Mouse (Mus musculus): ENCODE results near the gene Crhbp. TPM values are rescaled to one million over a fixed set of nuclear protein-coding genes. Genes with fewer than 3 reads are reported as not detected.

The Crhbp gene
- total RNA-seq (2023), result not detected

DNA sequence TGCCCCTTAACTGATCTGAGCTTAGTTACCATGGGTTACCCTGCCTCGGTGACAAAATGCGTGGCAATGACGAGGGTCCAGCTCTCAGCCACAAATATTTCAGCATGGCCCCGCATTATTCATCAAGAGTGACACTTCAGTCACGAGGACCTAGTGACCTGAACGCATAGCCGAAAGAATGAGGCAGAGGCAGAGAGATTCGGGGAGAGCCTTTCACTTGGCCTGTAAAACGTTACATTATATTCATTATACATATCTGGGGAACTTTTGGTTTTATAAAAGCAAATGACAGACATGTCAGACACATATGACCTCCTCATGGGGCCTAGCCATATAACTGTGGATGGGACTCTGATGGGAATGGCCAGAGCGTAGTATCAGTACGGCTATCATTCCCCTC is at the start of gene Crhbp:
Crhbp (minus strand) TSS at position 101 of the 400 bp plus-strand sequence.

DNA sequence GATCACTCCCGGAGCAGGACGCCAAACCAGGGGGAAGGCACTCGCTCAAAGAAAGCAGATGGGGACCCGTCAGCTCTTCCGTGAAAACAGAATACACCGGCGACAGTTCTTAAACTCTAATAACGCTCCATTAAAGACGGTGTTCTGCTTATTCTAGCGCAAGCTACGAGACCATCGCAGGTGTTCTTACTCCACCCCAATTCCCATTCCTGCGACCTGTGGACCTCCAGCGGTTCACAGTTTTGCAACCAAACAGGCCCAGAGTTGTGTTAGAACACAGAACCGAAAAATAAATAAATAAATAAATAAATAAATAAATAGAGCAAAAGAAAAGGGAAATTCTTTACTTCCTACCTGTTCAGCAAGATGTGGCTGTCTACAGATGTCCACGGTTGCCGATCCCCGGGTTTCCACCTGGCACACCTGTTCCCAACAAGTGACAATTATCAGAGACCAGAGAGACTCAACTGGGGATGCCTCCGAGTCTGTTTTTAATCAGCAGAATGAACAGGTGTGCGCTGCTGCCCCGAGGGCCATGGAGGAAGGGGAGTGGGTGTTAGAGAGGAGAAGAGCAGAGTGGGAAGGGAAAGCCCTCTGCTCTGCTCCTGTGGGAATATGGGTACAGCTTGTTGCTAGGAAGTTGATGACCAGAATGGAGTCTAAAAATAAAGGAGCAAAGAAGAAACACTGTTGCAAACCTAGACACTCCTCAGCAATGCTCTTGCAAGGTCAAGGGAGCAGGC is 34.1 kb upstream of the Crhbp start, which contains the start of gene S100z:
S100z (minus strand) TSS at position 51 of the 743 bp plus-strand sequence.

Other genes with a start within 250 kb of the Crhbp start
- gene Pde8b, start 194.6 kb downstream of the Crhbp start, total RNA-seq (2023), result 1 to 10 TPM in 1 of 2 experiments, under 1 TPM in 1; 0.64 to 1.1 TPM
- gene Zbed3, start 121.3 kb downstream of the Crhbp start, total RNA-seq (2023), result 10 to 100 TPM in 1 of 2 experiments, 1 to 10 TPM in 1; 9.0 to 10.3 TPM
- 10 to 100 TPM; 33.8 to 34.1 TPM for gene Aggf1, start 69.6 kb downstream of the Crhbp start, total RNA-seq (2023)
- not detected for gene S100z, start 33.8 kb upstream of the Crhbp start, total RNA-seq (2023)
- gene F2rl1, start 80.3 kb upstream of the Crhbp start, total RNA-seq (2023), result under 1 TPM in 1 of 2 experiments, not detected in 1; 0.13 TPM
- under 1 TPM; 0.87 to 0.97 TPM for gene F2r, start 173.6 kb upstream of the Crhbp start, total RNA-seq (2023)

All from neutrophil, adult 59 days (primary cell).